Mouse (Mus musculus): ENCODE results near the gene Dmxl2.

Gene Dmxl2

GRCm38 (mm10) chr9:54499291-54499690 is 2.1 kb downstream of the Dmxl2 start:
- DNase-seq, result no peak

DNA sequence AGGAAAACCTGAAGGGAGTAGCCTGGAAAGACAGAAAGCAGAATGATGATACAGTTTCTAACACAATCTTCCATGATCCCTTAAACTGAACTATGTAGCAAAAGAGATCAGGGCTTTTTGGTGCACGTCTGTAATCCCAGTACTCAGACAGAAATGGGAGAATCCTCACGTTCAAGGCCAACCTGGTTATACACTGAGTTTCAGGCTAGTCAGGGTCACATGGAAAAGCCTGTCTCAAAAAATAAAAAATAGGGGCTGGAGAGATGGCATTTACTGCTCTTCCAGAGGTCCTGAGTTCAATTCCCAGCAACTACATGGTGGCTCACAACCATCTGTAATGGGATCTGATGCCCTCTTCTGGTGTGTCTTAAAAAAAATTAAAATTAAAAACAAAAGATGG is 11.0 kb downstream of the Dmxl2 start:
- no peak for DNase-seq

GRCm38 (mm10) chr9:54489599-54489998 is 11.8 kb downstream of the Dmxl2 start:
- DNase-seq, result no peak

- no peak for DNase-seq
These were observed 16.5 kb downstream of the Dmxl2 start for GRCm38 (mm10) chr9:54484927-54485326.

- no peak for DNase-seq
These were observed 18.2 kb downstream of the Dmxl2 start for GRCm38 (mm10) chr9:54483215-54483614.

- DNase-seq, result no peak
These were observed 18.7 kb downstream of the Dmxl2 start for GRCm38 (mm10) chr9:54482763-54483162.

DNA sequence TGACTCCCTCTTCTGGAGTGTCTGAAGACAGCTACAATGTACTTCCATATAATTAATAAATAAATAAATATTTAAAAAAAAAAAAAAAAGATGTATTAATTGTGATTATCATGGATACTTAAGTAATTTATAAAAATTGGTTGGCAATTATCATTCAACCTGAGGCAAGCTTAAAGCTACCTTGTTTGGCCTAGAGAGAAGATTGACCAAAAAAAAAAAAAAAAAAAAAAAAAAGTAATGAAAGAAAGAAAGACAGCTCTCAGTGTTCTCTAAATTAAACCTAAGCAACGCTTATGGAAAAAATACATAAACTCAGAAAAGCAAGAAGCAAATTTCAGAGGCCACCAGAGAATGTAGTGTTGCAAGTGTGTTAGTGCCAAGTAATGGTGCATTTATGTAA is 22.4 kb downstream of the Dmxl2 start:
- DNase-seq, result no peak

DNA sequence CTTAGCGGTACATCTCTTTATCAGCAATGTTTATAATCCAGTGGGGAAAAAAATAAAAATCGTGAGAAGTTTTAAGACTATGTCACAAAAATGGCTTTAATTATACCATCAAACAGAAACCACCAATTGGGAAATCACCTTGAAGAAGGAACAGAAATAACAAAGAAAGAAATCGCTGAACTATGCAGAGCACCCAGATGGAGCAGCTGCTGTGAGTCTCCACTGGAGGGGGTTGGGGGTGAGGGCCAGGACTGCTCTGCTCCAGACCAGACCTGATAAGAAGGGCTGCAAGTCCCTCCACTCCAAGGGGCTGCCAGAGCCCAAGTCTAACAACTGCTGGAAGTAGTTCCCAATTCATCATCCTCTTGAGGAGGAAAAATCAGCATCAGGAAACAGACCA is 23.3 kb downstream of the Dmxl2 start:
- DNase-seq, result no peak

DNA sequence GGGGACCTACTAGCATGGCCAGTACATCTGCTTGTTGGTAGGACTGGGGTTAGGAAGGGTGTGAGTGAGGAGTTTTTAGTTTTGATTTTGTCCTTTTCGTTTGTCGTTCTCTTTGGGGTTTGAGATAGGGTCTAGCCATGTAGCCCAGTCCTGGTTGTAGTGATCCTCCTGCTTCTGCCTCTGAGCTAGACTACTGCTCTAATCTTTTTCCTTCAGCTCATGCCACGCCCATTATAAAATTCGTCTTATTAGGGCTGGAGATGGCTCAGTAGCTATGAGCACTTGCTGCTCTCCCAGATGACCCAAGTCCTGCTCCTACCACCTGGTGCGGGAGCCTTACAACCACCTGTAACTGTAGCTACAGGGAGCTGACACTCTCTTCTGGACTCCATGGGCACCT is 26.9 kb downstream of the Dmxl2 start:
- DNase-seq, result no peak

DNA sequence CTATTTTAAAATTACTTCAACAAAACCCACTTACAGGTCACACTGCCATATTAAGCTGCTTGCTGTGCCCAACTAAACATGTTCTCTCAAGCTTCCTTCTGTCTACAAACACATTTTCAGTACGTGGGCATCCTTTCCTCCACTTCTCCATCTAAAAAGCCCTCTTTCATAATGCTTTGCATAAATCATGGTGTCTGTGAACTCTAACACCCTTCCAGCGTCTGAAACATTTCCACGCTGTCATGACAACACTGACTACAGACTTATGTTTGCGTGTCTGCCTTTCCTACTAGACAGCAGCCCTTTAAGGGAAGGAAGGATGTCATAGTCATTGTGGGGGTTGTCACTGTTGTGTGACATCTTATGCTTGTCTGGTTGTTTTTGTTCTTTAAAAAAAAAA is 27.4 kb downstream of the Dmxl2 start:
- no peak for DNase-seq

DNA sequence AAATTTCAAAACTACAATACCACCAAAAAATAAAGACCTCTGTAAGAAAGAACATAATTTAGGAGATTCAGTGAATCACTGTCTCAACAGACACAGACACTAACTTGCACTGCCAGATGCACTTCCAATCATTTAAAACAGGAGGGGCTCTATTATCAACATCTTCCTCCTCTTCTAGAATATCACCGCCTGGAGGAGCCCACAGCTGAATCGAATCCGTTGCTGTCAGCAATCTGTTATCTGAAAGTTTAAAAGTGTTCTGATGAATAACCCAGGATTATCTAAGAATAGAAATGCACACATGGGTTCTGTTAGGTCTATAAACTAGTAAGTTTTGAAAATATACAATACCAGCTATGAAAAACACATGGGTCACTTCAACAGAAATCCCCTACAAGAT is 28.6 kb downstream of the Dmxl2 start:
- DNase-seq, result no peak

DNA sequence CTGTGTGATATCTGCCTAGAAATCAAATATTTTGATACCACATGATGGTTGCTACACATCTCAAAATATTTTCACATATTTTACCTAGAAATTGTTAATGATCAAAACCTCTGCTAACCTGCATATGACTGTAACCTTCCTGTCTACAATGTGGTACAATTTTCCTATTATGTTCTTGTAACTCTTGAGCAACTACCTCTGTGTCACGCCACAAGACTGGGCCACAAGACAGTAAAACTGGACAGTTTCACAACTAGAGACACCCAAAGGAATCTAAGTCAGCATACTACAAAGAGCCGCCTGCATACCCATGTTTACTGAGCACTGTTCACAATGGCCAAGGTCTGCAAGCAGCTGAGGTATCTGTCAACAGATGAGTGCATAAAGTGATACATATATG is 32.1 kb downstream of the Dmxl2 start:
- DNase-seq, result no peak

GRCm38 (mm10) chr9:54467433-54467933 is 33.9 kb downstream of the Dmxl2 start:
- no peak for DNase-seq

DNA sequence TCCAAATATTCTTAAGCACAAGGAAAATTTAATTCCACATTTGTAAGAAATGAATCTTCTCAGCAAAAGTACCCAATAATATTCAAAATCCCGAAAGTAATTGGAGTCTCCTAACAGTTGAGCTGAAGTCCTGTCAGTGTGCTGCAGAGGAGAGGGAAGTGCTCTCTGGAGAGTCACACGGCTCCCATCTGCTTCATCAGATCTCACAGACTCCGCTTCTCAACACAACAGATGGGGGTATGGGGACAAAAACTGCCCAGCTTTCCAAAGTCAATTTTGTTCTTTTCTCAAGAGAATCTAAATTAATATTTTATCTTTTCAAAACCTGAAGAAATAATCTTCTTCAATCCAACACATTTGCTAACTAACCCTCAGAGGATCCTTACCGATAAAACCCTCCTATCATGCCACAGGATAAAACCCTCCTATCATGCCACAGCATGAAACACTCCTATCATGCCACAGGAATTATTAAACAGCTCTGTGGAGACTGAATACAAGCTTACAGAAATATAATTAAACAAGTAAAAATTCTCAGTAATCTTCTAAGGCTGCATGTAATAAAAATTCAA is 37.9 kb downstream of the Dmxl2 start:
- DNase-seq, result no peak

DNA sequence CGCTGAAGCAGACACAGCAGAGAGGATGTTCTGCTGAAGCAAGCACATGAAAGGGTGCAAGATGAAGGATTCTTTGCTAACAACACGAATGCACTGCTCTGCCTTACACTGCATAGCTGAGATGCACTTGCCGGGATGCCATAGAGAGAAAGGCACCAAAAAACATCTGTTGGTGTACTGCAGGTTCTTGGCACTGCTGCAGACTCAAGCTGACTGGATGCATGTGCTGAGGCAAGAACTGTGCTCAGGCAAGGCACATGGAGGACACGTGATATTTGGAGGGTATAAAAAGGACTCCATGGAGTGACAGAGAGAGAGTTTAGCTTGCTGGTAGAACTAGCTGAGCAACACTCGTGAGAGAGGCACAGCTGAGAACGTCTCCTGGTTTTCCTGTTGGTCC is 62.4 kb downstream of the Dmxl2 start:
- no peak for DNase-seq

GRCm38 (mm10) chr9:54438246-54438645 is 63.2 kb downstream of the Dmxl2 start:
- no peak for DNase-seq

GRCm38 (mm10) chr9:54416238-54416637 is 85.2 kb downstream of the Dmxl2 start:
- DNase-seq, result no peak

DNA sequence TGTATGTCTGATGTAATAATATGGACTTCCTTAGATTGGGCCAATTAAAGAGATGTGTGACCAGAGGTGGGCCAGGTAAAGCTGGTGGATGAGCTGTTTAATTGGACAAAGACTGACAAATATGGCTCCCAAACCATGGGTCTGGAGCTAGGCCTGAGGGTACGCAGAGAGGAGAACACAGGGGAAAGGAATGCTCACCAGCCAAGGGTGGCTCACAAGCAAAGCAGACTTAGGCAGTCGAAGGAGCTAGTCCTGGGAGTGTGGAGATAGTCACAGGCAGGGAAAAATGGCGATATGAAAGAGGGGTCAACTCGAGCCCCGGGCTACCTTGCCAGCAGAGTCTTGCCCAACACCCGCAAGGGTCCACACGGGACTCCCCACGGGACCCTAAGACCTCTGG is 144.7 kb downstream of the Dmxl2 start:
- DNase-seq, result no peak

GRCm38 (mm10) chr9:54342026-54342425 is 159.4 kb downstream of the Dmxl2 start:
- no peak for DNase-seq

DNA sequence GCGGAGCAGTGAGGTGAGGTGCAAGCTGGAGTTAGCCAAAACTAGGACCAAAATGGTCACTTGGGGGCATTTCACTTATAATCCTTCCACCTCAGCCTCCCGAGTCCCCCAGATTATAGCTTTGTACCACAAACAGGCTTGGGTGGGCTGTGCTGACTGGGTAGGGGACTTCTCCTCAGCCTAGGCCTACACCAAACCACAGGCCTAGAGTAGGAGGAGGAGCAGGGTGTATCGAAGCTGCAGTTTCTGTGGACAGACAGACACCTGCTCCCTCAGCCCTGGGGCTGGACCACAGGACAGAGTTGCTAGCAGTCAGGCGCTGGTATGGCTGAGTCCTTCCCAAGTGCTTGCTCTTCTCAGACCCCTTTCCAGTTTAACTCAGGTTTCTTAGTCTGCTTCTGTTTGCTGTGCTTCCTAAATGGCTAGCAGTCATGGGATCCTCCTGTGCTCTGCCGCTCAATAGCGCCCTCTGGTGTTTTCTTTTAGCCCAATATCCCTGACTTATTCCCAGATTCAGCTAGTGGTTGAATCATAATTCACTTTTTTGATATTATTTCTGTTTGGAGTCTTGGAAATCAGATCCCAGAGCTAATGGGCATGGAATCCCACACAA is 164.8 kb downstream of the Dmxl2 start:
- DNase-seq, result no peak

GRCm38 (mm10) chr9:54335582-54335981 is 165.8 kb downstream of the Dmxl2 start:
- no peak for DNase-seq

GRCm38 (mm10) chr9:54329201-54329600 is 172.2 kb downstream of the Dmxl2 start:
- DNase-seq, result no peak

- no peak for DNase-seq
These were observed 178.0 kb downstream of the Dmxl2 start for GRCm38 (mm10) chr9:54323456-54323855.

GRCm38 (mm10) chr9:54316363-54316762 is 185.1 kb downstream of the Dmxl2 start:
- no peak for DNase-seq
